Mouse (Mus musculus) mouse trophoblast stem cell (cell line): Measurements from ENCODE around the gene Gzmd.
"Not testable (repeated sequence)": the region's sequence is repeated elsewhere in the genome, so short reads cannot be mapped to it uniquely, and the experiment has no call there.

ENCODE experiments used
- in situ Hi-C, 2 experiments: fragments of 300-500 bp; cut with MseI, MboI; formaldehyde crosslinking; loops; 2 replicates in 1 of 2; 3 replicates in 1 of 2; pipeline ENCODE4 v1.15.1; 2025

Gzmd gene

GRCm38 (mm10) chr14:56132508-56132907 is at the start of gene Gzmd:
TSS of gene Gzmd (minus strand) at chr14:56132608.
- in situ Hi-C loops = not testable (repeated sequence)

GRCm38 (mm10) chr14:56177651-56178050 is 45.2 kb upstream of the Gzmd start:
- in situ Hi-C loops = not testable (repeated sequence)

- in situ Hi-C loops = no loop called here
Measured at GRCm38 (mm10) chr14:56174499-56174898, 42.1 kb upstream of the Gzmd start, which contains the start of gene Gzmn. TSS of gene Gzmn (minus strand) at chr14:56174599.

GRCm38 (mm10) chr14:56173396-56173795 is 41.0 kb upstream of the Gzmd start:
- in situ Hi-C loops = no loop called here

- in situ Hi-C loops = no loop called here
Measured at GRCm38 (mm10) chr14:56172744-56173143, 40.3 kb upstream of the Gzmd start.

- in situ Hi-C loops = no loop called here
Measured at GRCm38 (mm10) chr14:56168009-56168408, 35.6 kb upstream of the Gzmd start.

- in situ Hi-C loops = no loop called here
Measured at GRCm38 (mm10) chr14:56162109-56162508, 29.7 kb upstream of the Gzmd start.

GRCm38 (mm10) chr14:56159479-56159878 is 27.1 kb upstream of the Gzmd start, which contains the start of gene Gzmg:
TSS of gene Gzmg (minus strand) at chr14:56159579.
- in situ Hi-C loops = not testable (repeated sequence)

GRCm38 (mm10) chr14:56155340-56155739 is 22.9 kb upstream of the Gzmd start:
- in situ Hi-C loops = no loop called here

GRCm38 (mm10) chr14:56133675-56134074 is 1.3 kb upstream of the Gzmd start:
- in situ Hi-C loops = not testable (repeated sequence)

- in situ Hi-C loops = no loop called here
Measured at GRCm38 (mm10) chr14:56128341-56128740, 4.1 kb downstream of the Gzmd start.

- in situ Hi-C loops = no loop called here
Measured at GRCm38 (mm10) chr14:56123516-56123915, 8.9 kb downstream of the Gzmd start.

GRCm38 (mm10) chr14:56120525-56120924 is 11.9 kb downstream of the Gzmd start, which contains the start of gene Gzme:
TSS of gene Gzme (minus strand) at chr14:56120625.
- in situ Hi-C loops = no loop called here

- in situ Hi-C loops = not testable (repeated sequence)
Measured at GRCm38 (mm10) chr14:56115531-56116310, 16.7 kb downstream of the Gzmd start.

GRCm38 (mm10) chr14:56105447-56106180 is 26.8 kb downstream of the Gzmd start:
- in situ Hi-C loops = no loop called here

GRCm38 (mm10) chr14:56105016-56105415 is 27.4 kb downstream of the Gzmd start:
- in situ Hi-C loops = no loop called here

- in situ Hi-C loops = no loop called here
Measured at GRCm38 (mm10) chr14:56103452-56103851, 29.0 kb downstream of the Gzmd start.

- in situ Hi-C loops = no loop called here
Measured at GRCm38 (mm10) chr14:56102386-56102785, 30.0 kb downstream of the Gzmd start, which contains the start of gene Ctsg. TSS of gene Ctsg (minus strand) at chr14:56102574.

GRCm38 (mm10) chr14:56098940-56099339 is 33.5 kb downstream of the Gzmd start:
- in situ Hi-C loops = no loop called here

GRCm38 (mm10) chr14:56097597-56097996 is 34.8 kb downstream of the Gzmd start:
- in situ Hi-C loops = no loop called here

- in situ Hi-C loops = no loop called here
Measured at GRCm38 (mm10) chr14:56093353-56093752, 39.1 kb downstream of the Gzmd start.

- in situ Hi-C loops = no loop called here
Measured at GRCm38 (mm10) chr14:56086711-56087110, 45.7 kb downstream of the Gzmd start.

GRCm38 (mm10) chr14:56085167-56085566 is 47.2 kb downstream of the Gzmd start, which contains the start of gene Mcpt8:
TSS of gene Mcpt8 (minus strand) at chr14:56085273.
- in situ Hi-C loops = no loop called here
